ENCODE assay signal across 19 mouse cellular contexts in the genomic region with DNA sequence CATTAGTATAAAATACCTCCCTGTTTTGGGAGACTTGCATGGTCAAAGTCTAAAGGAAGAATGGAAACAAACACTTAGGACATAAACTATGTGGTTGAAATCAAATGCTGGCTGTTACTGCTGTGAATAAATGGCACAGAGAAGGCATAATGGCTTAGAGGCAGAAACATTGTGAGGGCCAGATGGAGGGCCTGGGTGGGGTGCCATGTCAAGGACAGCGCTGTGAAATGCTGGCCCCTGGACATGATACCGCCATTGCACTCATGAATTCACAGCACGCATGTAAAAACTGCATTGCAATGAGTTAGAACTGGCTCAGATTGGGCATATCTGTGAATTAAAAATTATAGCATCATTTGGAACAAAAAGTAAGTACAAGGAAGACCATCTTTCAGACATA.
DNase-seq lines count a peak whose midpoint lies in the region; ATAC-seq lines count a peak whose summit lies in the region.
"Had no signal": no experiment of that assay in that cellular context is flagged by ENCODE, and none has a peak within 500 bp of the region (broad histone marks: within the 10 kb centered on the region; RNA-seq: fewer than 3 reads in every experiment).

No protein-coding gene starts in this region.

- intact Hi-C loops in left cerebral cortex, postnatal 4 days (cut with DNase I), result no loop called here

- ATAC-seq in cerebellum, adult (ENCODE audit: insufficient number of reproducible peaks, low FRiP score, low TSS enrichment), result no peak
- ATAC-seq: activated CD4-positive, CD25-positive, alpha-beta regulatory T cell, adult 4 months; CD4-positive, CD25-positive, alpha-beta regulatory T cell, adult 4 months; Patski had no signal

- peak; percentile 48 to 71 for DNase-seq in cerebellum, postnatal 10 days
- peak; percentile 21 to 56 for DNase-seq in cerebellum, postnatal 14 days
- no peak for DNase-seq in cerebellum, adult 8-10 months
- DNase-seq in left cerebral cortex, postnatal 4 days, result peak; percentile 29
- no peak for DNase-seq in left cerebral cortex, adult 9 months (ENCODE audit: low spot score in 2 of 2)
- DNase-seq: adrenal gland, adult 2 months; adrenal gland, adult 8-10 months; adrenal gland, postnatal 10 days; adrenal gland, postnatal 14 days; adrenal gland, postnatal 25 days; adrenal gland, postnatal 36 days; B cell, adult 2 months; cerebellum, adult 11 months; cerebellum, adult 11-12 months; cerebellum, adult 18-20 months had no signal

Comparison
In these comparisons a context has a peak if more than half of its experiments do, and no peak if none do; other contexts are left out.
1. DNase-seq: peak in cerebellum, postnatal 10 days (2 of 2), cerebellum, postnatal 14 days (2 of 2) and left cerebral cortex, postnatal 4 days (single experiment); none in cerebellum, adult 8-10 months (single experiment) and left cerebral cortex, adult 9 months (0 of 2).